ENCODE assay signal across 17 mouse cellular contexts in genomic region chr9:46379453-46379852, GRCm38 (mm10). TPM values are rescaled to one million over a fixed set of nuclear protein-coding genes. Genes with fewer than 3 reads are reported as not detected.
DNase-seq lines count a peak whose midpoint lies in the region; ATAC-seq lines count a peak whose summit lies in the region.
"Had no signal": no experiment of that assay in that cellular context is flagged by ENCODE, and none has a peak within 500 bp of the region (broad histone marks: within the 10 kb centered on the region; RNA-seq: fewer than 3 reads in every experiment).

No protein-coding gene starts in this region.

- H3K4me1 ChIP-seq in heart, embryonic 14.5 days (ENCODE audit: control insufficient read depth in 2 of 2, insufficient read depth in 2 of 2, low read length in 2 of 2): peaks cover 0 to 14% of the 10 kb centered on the region in 2 experiments; a peak in 1 of 4 replicates
- H3K4me1 ChIP-seq in lung, embryonic 15.5 days: peaks cover 10% of the 10 kb centered on the region; the same call in 1 of the 2 replicates
- 0 out of 2 replicates have a peak, but pooled peaks cover 4% of the 10 kb centered on the region for H3K4me1 ChIP-seq in intestine, embryonic 16.5 days (ENCODE audit: control insufficient read depth, insufficient read depth, low read length)
- H3K4me1 ChIP-seq: liver, embryonic 15.5 days; neural tube, embryonic 12.5 days had no signal

- no peaks in the 10 kb centered on the region for H3K27me3 ChIP-seq in heart, embryonic 14.5 days (ENCODE audit: control insufficient read depth, insufficient read depth, low read length)
- H3K27me3 ChIP-seq in lung, embryonic 15.5 days: no peaks in the 10 kb centered on the region
- no peaks in the 10 kb centered on the region for H3K27me3 ChIP-seq in intestine, embryonic 16.5 days (replicated peaks; ENCODE audit: control insufficient read depth, insufficient read depth, low read length)
- H3K27me3 ChIP-seq: liver, embryonic 15.5 days; midbrain, embryonic 13.5 days; neural tube, embryonic 12.5 days had no signal

- no peak overlapping the region for H3K9ac ChIP-seq in heart, embryonic 14.5 days (ENCODE audit: low read length)
- no peak overlapping the region for H3K9ac ChIP-seq in lung, embryonic 15.5 days
- no peak overlapping the region for H3K9ac ChIP-seq in intestine, embryonic 16.5 days (ENCODE audit: low read depth, low read length)
- H3K9ac ChIP-seq: liver, embryonic 15.5 days; midbrain, embryonic 13.5 days; neural tube, embryonic 12.5 days had no signal

- H3K27ac ChIP-seq in heart, embryonic 14.5 days (replicated peaks in 1 of 2; ENCODE audit: control insufficient read depth in 1 of 2, insufficient read depth in 1 of 2, low read depth in 2 of 2, low read length in 2 of 2): no peak overlapping the region
- peak overlapping the region; percentile 63 for H3K27ac ChIP-seq in lung, embryonic 15.5 days
- no peak overlapping the region for H3K27ac ChIP-seq in intestine, embryonic 16.5 days (ENCODE audit: low read length)
- H3K27ac ChIP-seq: hindbrain, embryonic 10.5 days; liver, embryonic 15.5 days; midbrain, embryonic 13.5 days; neural tube, embryonic 12.5 days had no signal

- no peaks in the 10 kb centered on the region for H3K9me3 ChIP-seq in heart, embryonic 14.5 days (ENCODE audit: control insufficient read depth, low read length)
- H3K9me3 ChIP-seq in lung, embryonic 15.5 days: no peaks in the 10 kb centered on the region
- H3K9me3 ChIP-seq in intestine, embryonic 16.5 days (ENCODE audit: control insufficient read depth, low read length): no peaks in the 10 kb centered on the region
- H3K9me3 ChIP-seq: liver, embryonic 15.5 days; midbrain, embryonic 13.5 days; neural tube, embryonic 12.5 days had no signal

- 55% methylated on average over 11 of the region's 11 CpGs for WGBS in heart, embryonic 14.5 days
- whole genome bisulfite sequencing in lung, embryonic 15.5 days: 65% methylated on average over 11 of the region's 11 CpGs
- WGBS in intestine, embryonic 16.5 days: 70% methylated on average over 11 of the region's 11 CpGs

- H3K4me2 ChIP-seq in heart, embryonic 14.5 days (ENCODE audit: low read length): peak overlapping the region; percentile 30; the same call in 1 of the 2 replicates
- no peak overlapping the region for H3K4me2 ChIP-seq in lung, embryonic 15.5 days
- H3K4me2 ChIP-seq in intestine, embryonic 16.5 days (ENCODE audit: low read depth, low read length): no peak overlapping the region
- H3K4me2 ChIP-seq: liver, embryonic 15.5 days; midbrain, embryonic 13.5 days; neural tube, embryonic 12.5 days had no signal

- no peak for ATAC-seq in heart, embryonic 14.5 days (ENCODE audit: insufficient number of reproducible peaks, insufficient read depth, low FRiP score, low read depth)
- ATAC-seq in lung, embryonic 15.5 days (ENCODE audit: borderline replicate concordance, extremely low read depth, low FRiP score, low TSS enrichment): no peak
- ATAC-seq in intestine, embryonic 16.5 days: no peak
- ATAC-seq: midbrain, embryonic 13.5 days had no signal

- peak overlapping the region in 1 of 2 experiments; percentile 16; a peak in 1 of 4 replicates for H3K4me3 ChIP-seq in heart, embryonic 14.5 days (ENCODE audit: control insufficient read depth in 1 of 2, insufficient read depth in 1 of 2, low read depth in 1 of 2, low read length in 2 of 2)
- H3K4me3 ChIP-seq in lung, embryonic 15.5 days: no peak overlapping the region
- no peak overlapping the region for H3K4me3 ChIP-seq in intestine, embryonic 16.5 days (ENCODE audit: low read length)
- H3K4me3 ChIP-seq: hindbrain, embryonic 10.5 days; liver, embryonic 15.5 days; midbrain, embryonic 13.5 days; neural tube, embryonic 12.5 days had no signal

- H3K36me3 ChIP-seq in heart, embryonic 14.5 days (ENCODE audit: control insufficient read depth, insufficient read depth, low read length): no peaks in the 10 kb centered on the region
- H3K36me3 ChIP-seq in lung, embryonic 15.5 days: no peaks in the 10 kb centered on the region
- no peaks in the 10 kb centered on the region for H3K36me3 ChIP-seq in intestine, embryonic 16.5 days (ENCODE audit: control insufficient read depth, insufficient read depth, low read length)
- H3K36me3 ChIP-seq: hindbrain, embryonic 10.5 days; liver, embryonic 15.5 days; midbrain, embryonic 13.5 days; neural tube, embryonic 12.5 days had no signal

- peak; percentile 10 for DNase-seq in adrenal gland, postnatal 14 days
- DNase-seq in adrenal gland, postnatal 10 days: no peak
- peak; percentile 41 for DNase-seq in R1 (ENCODE audit: low read depth, low spot score)
- DNase-seq in thymus, postnatal 10 days (ENCODE audit: low spot score in 2 of 2): no peak
- DNase-seq in cerebellum, adult 11-12 months: no peak
- DNase-seq: cerebellum, adult 2 months; kidney, adult 11 months; thymus, adult 18-20 months had no signal

RNA-seq across cellular contexts. Expression of gene 4931429L15Rik, which starts 59.7 kb away (rescaled TPM):
- total RNA-seq in adrenal gland, postnatal 14 days (2021): not detected in 2 replicates
- not detected for total RNA-seq in adrenal gland, postnatal 10 days (2021)
- polyA plus RNA-seq in heart, embryonic 14.5 days (2014; fragmentation: Nextera tagmentation; extraction: Ambion mirVana): not detected in 2 replicates
- not detected in 2 replicates for polyA plus RNA-seq in lung, embryonic 15.5 days (2015; fragmentation: Nextera tagmentation; extraction: Ambion mirVana)
- polyA plus RNA-seq in intestine, embryonic 16.5 days (2015; fragmentation: Nextera tagmentation; extraction: Ambion mirVana): 0.11 TPM in 1 of 2 replicates, not detected in the other
- polyA plus RNA-seq: cerebellum, adult 2 months; embryonic facial prominence, embryonic 11.5 days; forebrain, embryonic 11.5 days; hindbrain, embryonic 10.5 days; liver, embryonic 15.5 days; neural tube, embryonic 12.5 days had no signal

Comparison
In these comparisons a context has a peak if more than half of its experiments do, and no peak if none do; other contexts are left out.
1. DNase-seq: peak in adrenal gland, postnatal 14 days (single experiment) and R1 (single experiment); none in adrenal gland, postnatal 10 days (single experiment), thymus, postnatal 10 days (0 of 2) and cerebellum, adult 11-12 months (single experiment).